Mouse (Mus musculus) urinary bladder, adult 2 months (tissue): Measurements from ENCODE around the gene Slc30a5. TPM values are rescaled to one million over a fixed set of nuclear protein-coding genes. Genes with fewer than 3 reads are reported as not detected.
"Not testable (repeated sequence)": the region's sequence is repeated elsewhere in the genome, so short reads cannot be mapped to it uniquely, and the experiment has no call there.

Experiments used
- DNase-seq: peaks from one replicate; pipeline ENCODE4 v3.0.0; 2022; ENCODE audit warnings: low spot score
- polyA plus RNA-seq: library from polyadenylated mRNA; depleted of rRNA; stranded (reverse); fragments of >200 nt; gene quantifications from 2 replicates; pipeline ENCODE4 v1.2.3, GENCODE M21; 2012

Gene Slc30a5
- polyA plus RNA-seq, 1 experiment = 48.8 TPM

- no peak for DNase-seq
Observed at GRCm38 (mm10) chr13:100841741-100842140, 8.5 kb upstream of the Slc30a5 start.

GRCm38 (mm10) chr13:100834777-100835176 lies 1.6 kb upstream of the Slc30a5 start:
- no peak for DNase-seq

- DNase-seq = no peak
Observed at GRCm38 (mm10) chr13:100833640-100834002, 394 bp upstream of the Slc30a5 start.

DNA sequence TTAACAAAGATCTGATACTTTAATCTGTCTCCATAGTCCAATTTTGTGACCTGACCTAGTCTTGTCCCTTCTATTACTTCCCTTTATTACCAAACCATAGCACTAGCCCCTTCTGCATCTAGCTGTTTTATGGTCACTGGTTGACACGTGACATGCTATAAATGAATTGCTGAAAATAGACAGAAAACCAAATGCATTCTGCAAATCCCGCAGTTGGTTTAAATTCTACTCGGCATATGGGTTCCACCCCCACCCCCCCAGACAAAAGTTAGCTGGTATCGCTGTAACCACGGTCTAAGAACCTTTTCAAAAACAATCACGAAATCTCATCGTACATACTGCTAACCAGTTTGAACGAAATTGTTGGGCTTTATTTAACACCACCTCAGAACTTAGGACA lies 1.0 kb downstream of the Slc30a5 start:
- no peak for DNase-seq

DNA sequence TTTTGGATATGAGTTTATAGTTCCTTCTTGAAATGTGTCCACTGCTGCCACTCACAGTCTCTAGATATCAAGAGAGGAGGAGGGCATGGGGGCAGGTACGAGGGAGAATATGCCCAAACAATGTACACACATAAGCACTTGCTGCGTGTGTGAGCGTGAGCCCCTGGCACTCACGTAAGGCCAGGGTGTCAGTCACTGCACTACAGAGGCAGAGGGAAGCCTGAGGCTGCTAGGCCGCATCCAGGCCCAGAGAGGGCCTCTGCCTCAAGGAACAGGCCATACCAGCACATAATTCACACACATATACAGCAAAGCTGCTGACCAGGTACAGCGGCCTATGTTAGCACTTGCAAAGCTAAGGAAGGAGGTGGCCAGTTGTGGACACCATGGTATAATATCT lies 2.1 kb downstream of the Slc30a5 start:
- no peak for DNase-seq

- no peak for DNase-seq
Observed at GRCm38 (mm10) chr13:100825627-100826410, 7.4 kb downstream of the Slc30a5 start.

- no peak for DNase-seq
Observed at GRCm38 (mm10) chr13:100824916-100825315, 8.3 kb downstream of the Slc30a5 start.

DNA sequence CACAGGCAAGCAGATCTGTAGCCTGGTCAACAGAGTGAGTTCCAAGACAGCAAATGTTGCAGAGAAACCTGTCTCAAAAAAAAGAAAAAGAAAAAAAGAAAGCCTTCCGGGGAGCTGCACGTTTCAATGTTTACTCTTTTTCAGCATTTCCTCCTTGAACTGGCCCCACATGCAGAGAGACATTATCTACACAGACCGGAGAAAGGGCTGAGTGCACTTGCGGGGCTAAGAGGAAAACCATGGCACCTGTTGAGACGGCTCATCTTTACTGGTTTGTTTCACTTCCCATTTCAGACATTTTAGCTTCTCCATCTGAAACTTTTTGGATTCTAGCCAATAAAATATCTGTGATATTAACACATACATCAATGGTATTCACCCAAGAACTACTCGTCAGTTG lies 8.9 kb downstream of the Slc30a5 start:
- DNase-seq = no peak

- DNase-seq = no peak
Observed at GRCm38 (mm10) chr13:100823863-100824262, 9.4 kb downstream of the Slc30a5 start.

GRCm38 (mm10) chr13:100814451-100814850 lies 18.8 kb downstream of the Slc30a5 start:
- DNase-seq = no peak

GRCm38 (mm10) chr13:100805776-100806175 lies 27.5 kb downstream of the Slc30a5 start:
- no peak for DNase-seq

DNA sequence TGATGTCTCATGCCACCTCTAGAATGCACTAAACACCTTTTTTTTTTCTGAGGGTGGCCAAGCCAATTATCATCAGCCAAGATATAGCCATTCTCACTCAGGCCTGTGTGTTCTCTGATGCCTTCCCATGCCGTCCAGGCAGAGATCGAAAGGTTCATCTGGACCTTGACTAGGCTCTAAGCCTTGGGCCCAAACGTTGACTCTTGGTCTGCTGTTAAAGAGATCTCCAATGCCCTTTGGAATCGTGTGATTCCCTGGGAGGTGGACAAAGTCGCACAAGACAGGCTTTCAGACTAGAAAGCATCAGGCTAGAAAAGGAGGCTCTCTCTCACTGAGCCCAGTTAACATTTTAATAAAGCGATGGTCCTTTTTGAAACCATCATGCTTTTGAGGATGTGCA lies 36.1 kb downstream of the Slc30a5 start:
- DNase-seq = no peak

- no peak for DNase-seq
Observed at GRCm38 (mm10) chr13:100789083-100789482, 44.1 kb downstream of the Slc30a5 start.

DNA sequence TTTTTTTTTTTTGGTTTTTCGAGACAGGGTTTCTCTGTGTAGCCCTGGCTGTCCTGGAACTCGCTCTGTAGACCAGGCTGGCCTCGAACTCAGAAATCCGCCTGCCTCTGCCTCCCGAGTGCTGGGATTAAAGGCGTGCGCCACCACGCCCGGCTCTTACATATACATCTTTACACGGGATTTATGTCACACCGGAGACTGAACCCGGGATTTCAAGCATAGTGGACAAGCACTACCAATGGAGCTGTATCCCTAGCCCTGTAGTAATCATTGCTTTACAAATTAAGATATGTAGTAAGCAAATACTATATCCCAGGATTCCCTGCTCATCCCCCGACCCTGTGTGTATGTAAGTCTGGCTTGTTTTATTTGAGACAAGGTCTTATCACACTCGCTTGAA lies 45.2 kb downstream of the Slc30a5 start:
- not testable (repeated sequence) for DNase-seq

DNA sequence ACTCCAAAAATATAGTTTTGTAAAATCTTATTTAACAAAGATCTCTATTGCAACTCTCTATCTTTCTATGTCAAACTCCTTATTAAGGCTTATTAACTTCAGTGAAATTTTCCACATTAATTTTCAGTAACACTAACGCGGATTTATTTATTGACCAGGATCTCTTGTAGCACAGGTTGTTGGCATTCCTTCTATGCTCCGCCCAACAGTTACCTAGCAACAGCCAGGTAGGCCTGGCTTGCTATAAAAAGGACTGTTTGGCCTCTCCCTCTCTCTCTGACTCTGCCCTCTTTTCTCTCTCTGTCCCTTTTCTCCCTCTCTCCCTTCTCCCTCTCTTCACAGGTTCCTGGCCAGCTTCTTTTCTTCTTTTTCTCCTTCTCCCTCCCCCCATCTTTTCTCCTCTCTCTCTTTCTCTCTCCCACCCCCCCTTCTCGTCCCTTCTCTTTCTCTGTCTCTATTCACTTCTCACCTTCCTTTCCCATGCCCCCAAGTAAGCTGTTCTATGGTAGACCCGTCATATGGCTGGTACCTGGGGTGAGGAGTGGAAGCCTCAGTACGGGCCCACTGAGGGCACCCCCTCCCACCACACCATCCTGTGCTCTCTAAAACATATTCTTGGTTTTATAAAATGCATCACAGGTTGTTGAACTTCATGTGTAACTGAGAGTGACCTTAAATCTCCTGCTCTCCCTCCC lies 45.8 kb downstream of the Slc30a5 start:
- DNase-seq = no peak

DNA sequence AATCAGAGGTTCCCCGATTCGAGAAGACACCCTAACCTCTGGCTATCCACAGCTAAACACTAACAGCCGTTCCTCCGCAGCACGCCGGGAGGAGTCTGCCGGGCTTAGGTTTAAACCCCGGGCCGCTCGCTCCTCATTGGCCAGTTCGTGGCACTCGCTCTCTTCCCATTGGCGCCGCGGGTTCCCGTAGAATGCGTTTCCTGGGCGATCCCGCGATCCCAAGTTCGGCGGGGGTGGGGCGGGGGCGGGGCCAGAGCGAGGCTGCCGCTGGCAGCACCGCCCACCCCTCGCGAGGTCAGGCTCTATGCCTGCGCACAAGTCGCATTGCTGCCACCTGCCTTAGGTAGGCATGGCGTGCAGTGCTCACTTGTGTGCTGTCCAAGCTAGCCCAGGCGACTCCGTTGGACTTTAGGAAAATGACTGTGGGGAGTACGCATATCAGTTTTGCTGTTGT lies 46.8 kb downstream of the Slc30a5 start, which contains the start of gene Ccnb1:
TSS of gene Ccnb1 (minus strand) at position 157 of the 454 bp plus-strand sequence.
- DNase-seq = peak; percentile 83

- no peak for DNase-seq
Observed at GRCm38 (mm10) chr13:100785806-100786413, 47.3 kb downstream of the Slc30a5 start.

DNA sequence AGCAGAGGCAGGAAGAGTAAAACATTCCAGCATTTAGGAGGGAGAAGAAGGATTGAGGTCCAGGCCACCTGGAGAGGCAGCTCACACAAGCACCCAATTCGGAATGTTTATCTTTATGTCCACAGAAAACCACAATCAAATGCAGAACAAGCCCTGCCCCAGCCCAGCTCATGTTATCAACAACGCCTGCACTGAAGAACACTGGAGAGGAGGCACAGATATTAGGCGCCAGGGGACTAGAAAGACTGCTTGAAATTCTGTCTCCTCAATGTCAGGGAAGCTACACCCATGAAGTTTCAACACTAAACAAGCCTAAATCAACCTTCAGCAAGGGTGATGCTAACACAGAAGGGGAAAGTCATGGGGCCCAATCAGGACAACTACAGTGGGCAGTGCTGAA lies 55.7 kb downstream of the Slc30a5 start:
- DNase-seq = no peak

DNA sequence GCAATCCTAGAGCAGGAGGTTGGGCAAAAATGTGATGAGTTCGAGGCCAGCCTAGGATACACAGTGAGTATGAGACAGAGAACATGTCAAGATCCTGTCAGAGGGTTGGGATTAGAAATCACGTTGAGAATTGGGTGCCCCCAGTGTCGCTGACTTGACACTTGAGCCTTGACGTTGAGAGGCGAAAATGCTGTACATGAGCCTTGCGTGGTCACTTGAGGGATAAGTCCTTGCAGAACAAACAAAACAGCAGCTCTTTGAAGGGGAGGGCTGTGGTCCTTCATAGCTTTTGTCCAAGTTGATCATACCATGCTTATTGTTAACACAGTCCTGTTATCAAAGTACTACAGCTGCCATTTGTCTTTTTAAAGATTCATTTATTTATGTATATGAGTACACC lies 56.5 kb downstream of the Slc30a5 start:
- no peak for DNase-seq

GRCm38 (mm10) chr13:100776056-100776419 lies 57.2 kb downstream of the Slc30a5 start:
- DNase-seq = no peak

DNA sequence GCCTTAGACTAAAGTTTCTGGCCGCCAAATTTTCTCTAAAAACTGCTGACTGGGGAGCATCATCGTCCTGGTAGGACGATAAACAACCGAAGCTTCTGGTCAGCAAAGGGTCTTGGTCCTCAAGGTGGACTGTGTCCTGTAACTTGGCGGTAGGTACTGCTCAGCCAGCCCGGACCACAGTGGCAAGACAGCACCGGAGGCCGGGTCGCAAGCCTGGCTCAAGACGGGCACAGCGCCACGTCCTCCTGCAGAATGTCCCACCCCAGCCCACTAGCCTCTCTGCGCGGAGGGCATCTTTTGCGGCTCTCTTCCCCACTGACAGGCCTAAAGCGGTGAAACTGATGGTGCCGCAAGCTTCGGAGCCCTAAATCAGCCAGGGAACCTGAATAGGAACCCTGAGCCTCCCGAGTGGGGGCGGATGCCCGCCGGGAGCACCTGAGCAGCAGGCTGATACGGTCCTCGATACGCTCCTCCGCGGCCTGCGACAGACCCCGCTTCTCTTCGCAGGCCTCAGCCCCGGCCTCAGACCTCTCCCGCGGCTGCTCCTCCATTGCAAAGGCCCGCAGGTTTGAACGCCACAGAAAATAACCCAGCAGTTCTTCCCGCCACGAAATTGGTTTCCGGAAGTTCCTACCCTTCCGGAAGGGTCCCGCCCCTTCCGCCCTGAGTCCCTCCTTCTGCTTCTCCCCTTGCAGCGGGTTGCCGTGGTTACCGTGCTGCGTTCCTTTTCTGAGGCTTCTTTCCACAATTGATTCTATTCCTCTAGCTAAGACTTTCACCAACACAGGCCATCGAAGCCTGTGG lies 57.8 kb downstream of the Slc30a5 start, which contains the start of gene Cenph:
TSS of gene Cenph (minus strand) at position 648 of the 804 bp plus-strand sequence.
- peak; percentile 46 for DNase-seq

DNA sequence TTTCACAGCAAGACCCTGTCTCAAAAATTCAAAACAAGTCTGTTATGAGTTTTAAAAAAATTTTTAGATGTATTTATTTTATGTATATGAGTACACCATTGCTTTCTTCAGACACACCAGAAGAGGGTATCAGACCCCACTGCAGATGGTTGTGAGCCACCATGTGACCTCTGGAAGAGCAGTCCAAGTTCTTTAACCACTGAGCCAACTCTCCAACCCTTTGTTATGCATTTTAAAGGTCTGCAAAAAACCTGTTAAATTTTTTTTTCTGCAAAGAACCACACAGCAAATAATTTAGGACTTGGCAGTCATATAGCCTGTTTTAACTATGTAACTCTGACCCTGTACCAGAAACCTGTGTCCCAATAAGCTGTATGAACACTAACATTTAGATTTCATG lies 58.5 kb downstream of the Slc30a5 start:
- no peak for DNase-seq
